Mouse (Mus musculus): ENCODE data around the gene Iqsec1.

Iqsec1 gene

DNA sequence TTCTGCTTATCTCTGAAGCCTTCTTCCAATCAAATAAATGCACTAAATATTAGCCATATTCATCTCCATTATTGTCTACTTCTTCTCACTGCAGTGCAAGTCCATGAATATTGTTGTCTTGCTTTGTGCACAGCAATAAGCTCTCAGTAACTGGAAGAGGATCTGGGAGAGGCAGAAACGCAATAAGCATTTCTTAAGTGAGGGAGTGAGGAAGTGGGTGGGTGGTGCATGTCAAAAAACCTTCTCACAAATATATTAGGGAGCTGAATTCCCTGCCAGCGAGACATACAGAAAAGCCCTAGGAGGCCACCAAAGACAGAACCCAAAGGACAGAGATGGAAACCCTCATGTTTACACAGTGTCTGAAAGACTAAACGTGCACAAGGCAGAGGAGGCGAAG, 35.1 kb downstream of the Iqsec1 start:
- no peak for DNase-seq (ENCODE audit: low read depth)

DNA sequence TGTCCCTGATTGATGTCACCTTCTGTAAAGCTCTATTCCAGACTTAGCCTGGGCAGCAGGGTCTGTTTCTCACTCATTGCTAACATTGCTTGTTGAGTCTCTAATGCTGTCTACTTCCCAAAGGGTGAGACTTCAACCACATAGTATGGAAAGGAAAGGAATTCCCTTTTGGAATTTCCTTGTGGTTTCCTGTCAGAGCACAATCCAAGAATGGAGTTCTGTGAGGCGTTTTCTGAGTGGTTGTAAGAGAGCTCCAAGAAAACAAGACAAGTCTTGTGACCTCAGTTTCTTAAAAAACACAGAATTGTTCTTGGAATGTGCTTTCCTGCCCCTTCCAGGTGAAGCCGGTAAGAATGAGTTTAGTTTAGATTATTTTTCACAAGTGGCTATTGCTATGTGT, 37.5 kb downstream of the Iqsec1 start:
- no peak for DNase-seq (ENCODE audit: low read depth)

DNA sequence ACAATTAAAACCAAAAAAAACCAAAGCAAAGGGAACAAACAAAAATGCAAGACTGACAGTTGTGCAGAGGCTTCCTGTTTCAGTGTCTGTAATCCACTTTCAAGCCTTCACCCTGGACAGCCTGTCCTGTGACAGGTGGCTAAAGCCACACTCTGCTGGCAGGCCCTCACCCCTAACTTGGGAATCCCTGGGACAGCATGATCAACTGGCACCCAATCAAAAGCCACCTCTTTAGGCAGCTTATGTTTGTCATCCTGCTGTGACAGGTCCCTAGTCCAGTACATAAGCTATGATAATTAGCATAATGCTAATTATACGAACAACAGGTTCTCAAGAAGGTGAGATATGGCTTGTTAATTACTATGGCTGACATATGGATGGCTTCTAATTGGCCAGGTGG, 40.4 kb downstream of the Iqsec1 start:
- no peak for DNase-seq (ENCODE audit: low read depth)

DNA sequence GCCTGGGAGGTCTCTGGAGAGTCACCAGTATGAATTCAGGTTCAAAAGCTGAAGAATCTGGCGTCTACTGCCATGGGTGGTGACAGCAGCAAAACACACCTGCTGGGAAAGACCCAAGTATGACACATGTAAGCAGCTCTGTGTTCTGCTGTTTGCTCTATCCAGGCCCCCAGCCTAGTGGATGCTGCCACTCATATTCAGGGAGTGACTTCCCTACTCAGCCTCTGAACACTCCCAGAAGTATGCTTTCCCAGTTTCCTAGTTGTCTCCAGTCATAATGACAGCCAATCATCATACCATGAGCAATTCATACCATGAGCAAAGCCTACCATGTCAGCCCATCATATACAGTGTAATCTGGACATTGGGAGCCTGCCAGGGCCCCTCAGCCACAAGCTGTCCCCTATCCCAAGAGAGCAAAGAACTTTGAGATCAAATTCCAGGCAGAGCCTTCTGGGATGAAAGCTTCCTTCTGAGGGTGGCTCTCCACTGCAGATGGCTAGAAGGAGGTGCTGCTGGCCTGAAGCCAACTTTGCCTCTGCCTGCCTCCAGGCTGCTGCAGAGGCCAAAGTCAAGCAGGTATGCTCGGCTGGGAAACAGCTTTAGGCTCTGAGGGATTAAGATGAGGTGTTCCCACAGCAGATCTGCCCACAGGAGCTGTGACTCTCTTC, 42.8 kb downstream of the Iqsec1 start:
- no peak for DNase-seq (ENCODE audit: low read depth)

DNA sequence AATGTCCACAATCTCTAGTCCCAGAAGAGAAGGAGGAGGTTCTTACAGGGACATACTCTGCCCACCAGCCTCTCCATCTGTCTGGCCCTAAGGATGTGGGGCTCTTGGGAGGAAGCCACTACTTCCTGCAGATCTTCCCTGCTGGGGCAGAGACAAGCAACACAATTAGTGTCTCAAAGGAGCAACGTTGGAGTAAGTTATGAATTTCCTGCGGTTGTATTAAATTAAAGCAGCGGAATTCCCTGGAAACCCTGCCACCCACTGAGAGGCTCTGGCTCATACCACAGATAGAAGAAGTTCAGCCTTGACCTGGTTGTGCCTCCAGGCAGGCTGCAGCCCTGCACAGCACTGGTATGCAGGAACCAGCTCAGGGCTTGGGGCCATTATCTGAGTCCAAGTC, 47.2 kb downstream of the Iqsec1 start:
- DNase-seq (ENCODE audit: low read depth) = no peak

DNA sequence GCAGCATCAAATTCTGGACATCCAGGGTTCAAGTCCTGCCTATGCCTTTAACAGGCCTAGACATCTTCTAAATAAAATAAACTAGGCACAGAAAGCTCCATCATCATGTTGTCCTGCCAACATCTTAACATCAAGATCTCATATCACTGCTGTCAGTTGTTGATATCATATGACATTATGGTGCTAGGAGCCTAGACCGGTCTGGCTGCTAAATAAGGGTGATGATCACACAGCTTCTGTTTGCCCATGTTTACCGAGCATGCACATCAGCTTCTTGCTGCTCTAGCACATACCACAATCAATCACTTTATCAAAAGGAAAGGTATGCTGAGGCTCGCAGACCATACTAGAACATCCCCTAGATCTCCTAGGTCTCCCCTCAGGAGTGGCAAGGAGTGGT, 54.8 kb downstream of the Iqsec1 start:
- no peak for DNase-seq (ENCODE audit: low read depth)

DNA sequence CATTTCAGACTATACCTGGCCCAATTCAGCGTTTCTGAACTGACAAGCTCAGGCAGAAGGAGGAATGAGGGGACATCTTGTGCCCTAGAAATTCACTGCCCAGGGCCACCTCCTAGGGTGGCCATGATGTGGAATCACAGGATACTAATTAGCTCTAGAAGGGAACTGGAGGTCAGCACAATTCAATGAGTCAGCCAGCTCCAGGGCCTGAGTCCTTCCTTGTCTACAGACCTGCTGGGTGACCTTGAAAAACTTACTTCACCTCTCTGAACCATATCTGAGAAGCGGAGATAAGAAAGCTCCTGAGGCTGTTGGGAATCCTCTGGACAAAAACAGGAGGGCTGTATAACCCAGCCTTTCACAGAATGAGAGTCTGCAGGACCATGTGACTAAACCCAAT, 59.7 kb downstream of the Iqsec1 start:
- no peak for DNase-seq (ENCODE audit: low read depth)

DNA sequence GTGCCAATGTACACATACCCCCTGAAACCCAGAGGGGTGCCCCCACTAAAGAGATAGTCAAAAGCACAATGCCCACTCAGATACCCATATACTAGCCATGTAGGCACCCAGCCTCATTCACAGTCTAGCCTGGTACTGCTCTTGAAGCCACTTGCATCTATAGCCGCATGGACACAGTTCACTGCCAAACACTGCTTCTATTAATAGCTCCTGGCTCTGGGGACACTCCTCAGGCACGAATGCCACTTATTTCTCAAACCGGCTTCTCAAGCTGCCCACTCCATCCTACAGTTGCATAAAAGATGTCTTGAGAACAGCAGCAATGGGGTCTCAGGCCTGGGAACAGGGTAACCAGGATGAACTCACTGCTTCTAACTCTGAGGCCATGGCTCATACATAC, 63.0 kb downstream of the Iqsec1 start:
- DNase-seq (ENCODE audit: low read depth) = no peak

DNA sequence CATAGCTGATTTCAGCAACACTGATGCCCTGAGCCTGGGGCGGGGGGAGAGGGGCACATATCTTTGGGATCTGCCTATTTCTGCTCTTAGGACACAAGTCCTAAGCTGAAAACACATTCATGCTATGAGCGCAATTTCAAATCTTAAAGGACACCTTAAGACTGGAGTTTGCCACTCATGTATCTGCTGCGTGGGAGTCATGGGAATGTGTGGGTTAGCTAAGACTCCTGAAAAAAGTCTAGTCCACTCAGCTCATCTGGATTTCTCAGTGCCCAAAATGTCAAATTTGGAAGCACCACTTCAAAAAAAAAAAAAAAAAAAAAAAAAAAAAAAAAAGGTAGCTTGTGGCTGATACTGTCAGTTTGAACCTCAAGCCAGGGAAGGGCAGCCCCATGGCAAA, 63.7 kb downstream of the Iqsec1 start:
- DNase-seq (ENCODE audit: low read depth) = no peak

DNA sequence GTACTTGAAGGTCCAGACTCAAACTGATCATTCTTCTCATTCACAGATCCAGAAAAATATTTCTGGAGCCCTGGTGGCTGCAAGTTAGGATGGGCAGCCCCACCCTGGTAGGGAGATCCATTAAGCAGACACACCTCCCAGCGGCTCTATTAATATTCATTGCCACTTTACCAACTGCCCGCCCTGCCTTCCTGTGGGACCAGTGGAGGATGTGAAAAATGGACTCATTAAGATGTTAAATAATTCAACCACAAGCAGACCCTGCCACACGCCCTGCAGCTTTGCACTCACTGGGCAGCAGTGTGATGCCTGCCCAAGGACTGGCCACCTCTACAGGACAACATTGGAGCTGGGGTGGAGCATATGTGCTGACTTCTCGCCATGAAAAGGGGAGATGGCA, 64.1 kb downstream of the Iqsec1 start:
- no peak for DNase-seq (ENCODE audit: low read depth)

DNA sequence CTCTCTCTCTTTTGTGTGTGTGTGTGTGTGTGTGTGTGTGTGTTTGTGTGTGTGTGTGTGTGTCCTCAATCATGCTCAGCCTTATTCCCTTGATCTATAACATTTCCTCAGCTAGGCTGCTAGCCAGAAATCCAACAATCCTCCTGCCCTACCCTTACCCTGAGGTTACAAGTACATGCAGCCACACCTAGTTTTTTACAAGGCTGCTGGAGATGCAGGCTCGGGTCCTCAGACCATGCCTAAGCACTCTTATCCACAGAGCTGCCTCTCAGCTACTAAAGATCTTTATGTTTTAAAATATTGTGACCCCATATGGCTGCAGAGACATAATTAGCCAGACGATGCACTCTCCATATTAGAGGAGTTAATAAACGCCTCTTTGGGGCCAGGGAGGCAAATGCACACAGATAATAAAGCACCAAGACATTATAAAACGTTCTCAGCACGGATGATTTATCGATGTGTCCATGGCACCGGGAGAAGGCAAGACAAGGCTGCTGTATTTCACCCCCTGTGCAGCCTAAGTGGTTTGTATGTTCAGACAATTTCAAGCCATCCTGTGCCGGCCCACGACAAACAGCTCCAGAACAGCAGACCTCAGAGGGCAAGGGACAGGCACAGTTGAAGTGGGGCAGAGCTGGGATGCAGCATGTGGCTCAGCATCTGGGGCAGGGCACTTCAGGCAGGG, 67.1 kb downstream of the Iqsec1 start:
- no peak for DNase-seq (ENCODE audit: low read depth)

DNA sequence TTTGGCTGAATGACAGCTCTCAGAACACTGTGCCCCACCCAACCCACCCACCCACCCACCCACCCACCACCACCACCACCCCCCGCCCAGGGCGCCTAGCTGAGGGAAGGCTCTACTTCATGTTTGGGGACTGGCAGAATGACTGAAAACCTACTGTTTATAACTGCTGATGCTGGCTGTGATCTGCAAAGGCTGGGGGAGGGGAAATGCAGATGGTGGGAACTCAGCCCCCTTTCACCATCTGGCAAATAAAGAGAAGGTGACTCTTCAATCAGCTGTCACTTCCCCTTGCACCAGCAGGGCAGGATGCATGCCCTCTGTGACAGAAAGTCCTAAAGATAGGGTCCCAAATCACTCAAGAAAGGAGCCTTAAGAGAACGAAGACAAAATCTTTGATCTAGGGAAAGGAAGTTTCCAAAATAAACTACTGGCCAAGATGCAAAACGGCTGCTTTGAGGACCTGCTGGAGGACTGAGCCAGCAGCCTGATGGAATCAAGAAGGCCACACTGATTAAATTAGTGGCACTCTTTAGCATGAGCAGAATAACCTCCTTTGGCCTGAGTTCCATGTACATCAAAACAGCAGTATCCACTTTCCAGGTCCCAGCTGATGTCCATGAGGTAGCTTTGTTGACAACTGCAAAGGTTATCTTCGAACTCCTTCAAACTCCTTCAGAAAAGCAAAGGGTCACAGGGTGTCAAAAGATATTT, 67.8 kb downstream of the Iqsec1 start:
- no peak for DNase-seq (ENCODE audit: low read depth)

DNA sequence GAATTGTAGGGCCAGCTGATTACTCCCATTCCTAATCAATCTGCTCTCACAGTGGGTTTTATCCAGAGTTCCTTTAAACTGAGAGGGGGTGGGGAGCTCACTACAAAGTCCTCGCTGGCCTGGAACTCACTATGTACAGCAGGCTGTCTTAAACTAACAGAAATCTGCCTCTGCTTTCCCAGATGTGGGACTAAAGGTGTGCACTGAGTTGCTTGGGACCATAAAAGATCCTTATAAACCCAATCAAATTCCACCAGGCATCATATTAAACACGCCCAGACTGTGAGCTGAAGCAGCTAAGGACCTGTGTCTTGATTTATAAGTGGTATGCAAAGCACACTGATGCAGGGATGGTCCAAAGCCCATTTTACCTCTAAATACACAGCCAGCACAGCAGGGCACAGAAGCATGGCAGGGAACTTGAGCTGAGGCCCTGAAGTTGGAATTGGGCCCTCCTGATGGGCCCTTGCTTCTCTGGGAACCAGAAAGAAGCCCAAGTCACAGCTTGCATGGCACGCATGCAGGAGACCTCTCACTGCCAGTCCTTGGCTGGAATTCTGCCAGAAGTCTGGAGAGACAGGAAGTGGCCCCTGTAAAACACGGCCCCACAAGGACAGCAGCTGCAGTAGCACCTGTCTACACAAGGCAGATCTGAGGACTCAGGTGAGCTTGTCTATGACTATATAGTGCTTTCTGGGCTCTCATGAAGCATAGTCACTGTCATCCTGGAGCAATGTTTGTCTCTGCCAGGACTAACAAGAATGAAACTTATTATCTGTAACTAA, 68.7 kb downstream of the Iqsec1 start:
- DNase-seq (ENCODE audit: low read depth) = no peak

DNA sequence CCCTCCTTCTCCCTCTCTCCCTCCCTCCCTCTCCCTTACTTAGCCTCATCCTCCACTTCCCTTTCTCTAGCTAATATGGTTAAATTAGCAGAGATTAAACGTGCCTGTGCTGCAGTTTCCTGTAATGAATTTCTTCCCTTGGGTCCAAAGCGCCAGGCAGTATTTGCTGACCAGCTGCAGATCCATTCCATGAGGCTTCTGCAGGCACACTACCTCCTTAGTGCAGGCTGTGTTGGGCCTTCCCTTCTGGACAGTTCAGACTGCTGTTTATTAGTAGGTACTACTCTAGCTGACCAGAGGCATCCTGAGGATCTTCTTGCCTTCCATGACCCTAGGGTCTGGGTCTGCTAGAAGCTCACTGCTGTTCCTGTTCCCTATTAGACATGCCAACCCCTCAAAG, 72.9 kb downstream of the Iqsec1 start:
- DNase-seq (ENCODE audit: low read depth) = no peak

DNA sequence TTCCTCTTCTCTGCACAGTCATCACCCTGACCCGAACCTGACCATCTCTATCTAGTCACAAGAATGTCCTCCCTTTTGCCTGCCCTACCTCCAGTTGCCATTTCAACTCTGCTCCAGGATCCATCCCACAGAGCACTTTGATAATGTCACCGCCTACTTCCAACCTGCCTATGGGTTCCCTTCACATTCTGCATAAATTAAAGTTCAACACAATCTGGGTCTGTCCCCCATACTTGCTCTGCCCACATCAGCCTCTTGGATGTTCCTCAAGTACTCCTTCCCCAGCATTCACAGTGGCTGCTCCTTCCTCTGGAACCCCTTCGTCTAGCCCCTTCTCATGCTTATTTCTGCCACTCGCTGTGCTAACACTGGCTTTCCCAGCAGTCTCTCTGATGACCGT, 74.7 kb downstream of the Iqsec1 start:
- DNase-seq (ENCODE audit: low read depth) = no peak

DNA sequence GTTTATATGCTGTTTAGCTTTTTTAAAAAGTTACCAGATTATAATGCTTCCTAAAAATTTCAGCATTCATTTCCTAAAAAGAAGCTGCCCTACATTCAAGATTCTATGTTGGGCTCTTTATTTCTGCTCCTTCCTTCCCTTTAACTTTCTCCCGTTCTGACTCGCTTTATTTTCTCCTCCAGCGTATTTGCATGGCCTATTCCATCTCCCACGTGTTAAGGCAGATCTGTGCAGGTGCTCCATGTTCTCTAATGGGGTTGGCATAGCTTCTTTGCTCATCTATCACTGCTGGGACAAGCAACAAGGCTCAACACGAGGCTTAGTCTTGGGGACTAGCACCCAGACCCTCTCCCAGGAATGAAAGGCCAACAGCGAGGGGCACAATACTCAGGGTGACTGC, 75.7 kb downstream of the Iqsec1 start:
- no peak for DNase-seq (ENCODE audit: low read depth)

DNA sequence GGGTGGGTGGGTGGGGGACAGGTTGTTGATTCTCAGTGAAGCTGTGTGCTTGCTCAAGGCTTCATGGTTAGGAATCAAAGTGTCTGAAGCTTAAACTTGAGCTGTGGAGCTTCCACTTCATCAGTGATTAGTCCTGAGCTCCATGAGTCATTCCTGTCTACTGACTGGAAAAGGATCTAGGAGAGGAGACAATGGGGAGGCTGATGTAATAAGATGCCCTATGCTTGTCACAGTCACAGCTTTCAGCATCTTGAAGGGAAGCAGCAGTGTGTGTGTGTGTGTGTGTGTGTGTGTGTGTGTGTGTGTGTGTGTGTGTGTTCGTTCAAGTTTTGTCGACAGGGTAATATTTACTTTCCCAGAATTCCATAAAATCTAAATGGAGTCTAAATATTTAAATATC, 84.3 kb downstream of the Iqsec1 start:
- no peak for DNase-seq (ENCODE audit: low read depth)

DNA sequence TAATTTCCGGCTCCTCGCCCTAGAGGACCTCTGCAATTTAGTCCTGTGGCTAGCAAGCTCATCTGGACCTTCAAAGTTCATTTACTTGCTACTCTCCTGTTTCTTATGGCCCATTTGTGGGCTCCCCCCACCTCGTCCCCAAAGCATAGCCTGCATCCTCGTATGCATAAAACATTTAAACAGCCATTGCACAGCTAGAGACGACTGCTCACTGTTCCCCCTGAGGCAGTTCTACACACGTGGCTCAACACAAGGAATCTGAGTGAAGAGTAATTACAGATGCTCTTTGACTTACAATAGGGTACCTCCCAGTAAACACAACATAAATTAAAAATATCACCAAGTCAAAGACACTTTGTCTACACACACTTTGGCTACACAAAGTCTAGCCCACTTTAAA, 88.2 kb downstream of the Iqsec1 start:
- DNase-seq (ENCODE audit: low read depth) = no peak

DNA sequence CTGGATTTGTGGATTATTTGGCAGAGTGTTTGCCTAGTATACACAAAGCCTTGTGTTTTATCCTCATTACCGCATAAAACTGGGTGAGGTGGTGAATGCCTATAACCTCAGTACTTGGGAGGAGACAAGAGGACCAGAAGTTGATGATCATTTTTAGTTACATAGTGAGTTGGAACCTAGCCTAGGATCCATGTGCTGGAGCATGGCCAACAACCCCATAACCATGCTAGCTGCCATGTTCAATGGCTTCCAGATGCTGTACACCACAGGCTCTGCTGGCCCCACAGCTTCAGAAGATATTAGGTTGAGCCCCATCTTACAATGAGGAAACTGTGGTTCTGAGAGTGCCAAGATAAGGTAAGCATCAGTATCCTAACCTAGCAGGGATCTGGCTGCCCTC, 89.2 kb downstream of the Iqsec1 start:
- DNase-seq (ENCODE audit: low read depth) = no peak

DNA sequence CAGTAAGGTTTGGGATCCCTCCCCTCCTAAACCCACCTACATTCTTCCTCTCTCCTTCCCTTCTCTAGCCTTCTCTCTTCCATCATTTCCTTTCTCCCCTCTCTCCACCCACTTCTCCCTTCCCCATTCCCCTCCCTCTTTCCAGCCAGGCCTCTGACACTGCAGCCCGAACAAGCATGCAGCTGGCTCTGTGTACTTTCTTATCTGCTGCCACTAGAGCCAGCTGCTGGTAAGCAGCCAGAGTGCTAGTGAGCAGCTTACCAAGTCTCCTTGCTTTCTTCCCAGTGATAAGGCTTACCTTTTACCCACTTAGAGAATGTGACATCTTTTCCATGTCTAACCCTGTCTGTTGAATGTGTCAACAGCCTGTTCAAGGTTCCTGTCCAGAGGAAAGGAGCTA, 90.4 kb downstream of the Iqsec1 start:
- no peak for DNase-seq (ENCODE audit: low read depth)

DNA sequence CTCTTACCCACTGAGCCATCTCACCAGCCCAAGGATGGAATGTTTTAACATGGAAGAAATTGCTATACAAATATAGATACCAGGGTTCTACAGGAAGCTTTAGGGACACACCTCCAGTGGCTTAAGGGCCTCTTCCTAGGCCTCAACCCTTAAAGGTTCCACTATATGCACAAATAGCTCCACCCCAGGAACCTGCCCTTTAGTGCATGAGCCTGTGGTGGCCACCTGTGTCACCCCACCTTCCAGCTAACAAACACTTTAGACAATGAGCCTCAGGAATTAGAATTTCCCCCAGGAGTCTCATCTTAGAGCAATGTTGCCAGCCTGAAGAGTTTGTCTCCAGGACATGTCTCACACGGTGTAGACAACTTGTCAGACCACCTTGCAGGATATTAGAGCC, 96.1 kb downstream of the Iqsec1 start:
- no peak for DNase-seq (ENCODE audit: low read depth)

DNA sequence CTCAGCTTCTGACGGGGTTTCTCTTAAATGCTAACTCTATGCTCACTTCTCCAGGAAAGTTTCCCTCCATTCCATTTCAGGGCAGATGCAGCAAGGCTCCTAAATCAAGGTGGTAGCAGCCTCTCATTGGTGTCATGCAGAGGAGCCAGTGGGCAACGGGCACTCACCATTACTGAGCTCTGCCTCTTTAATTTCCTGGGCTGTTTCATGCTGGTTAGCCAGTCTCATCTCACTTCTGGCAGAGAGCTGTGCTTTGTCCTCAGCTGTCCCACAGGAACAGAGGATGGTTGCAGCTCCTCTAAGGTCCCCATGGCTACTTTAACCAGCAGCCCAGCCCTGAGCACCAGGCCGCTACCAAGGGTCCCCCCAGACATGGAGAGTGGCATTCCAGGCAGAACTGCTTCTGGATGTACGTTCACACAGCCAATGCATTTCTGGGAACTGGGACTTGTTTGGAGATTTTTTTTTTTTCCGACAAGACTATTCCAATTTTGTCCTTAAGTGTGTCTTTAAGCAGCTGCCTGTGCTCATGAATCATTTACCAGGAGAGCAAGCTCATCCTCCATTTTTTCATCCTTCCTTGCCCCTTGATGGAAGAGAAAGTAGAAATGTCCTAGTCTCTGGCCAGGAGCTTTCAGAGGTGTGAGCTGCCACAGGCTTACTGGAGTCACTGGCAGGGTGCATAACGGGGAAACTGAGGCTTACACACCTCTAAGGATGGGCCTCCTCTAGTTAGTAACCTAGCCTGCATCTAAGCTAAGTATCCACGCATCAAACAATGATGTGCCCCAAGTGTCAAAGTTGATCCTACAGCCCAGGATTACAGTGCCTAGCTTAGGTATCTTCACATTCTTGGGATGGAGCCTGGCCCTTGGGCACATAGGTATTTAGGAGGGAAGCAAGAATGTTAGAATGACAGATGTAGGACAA, 98.9 kb downstream of the Iqsec1 start:
- DNase-seq (ENCODE audit: low read depth) = no peak
